Mouse (Mus musculus): ENCODE data around the gene Rptor.

GRCm38 (mm10) chr11:119806539-119806938, 203.8 kb downstream of the Rptor start:
- TF ChIP-seq CTCF (IDR thresholded peaks at IDR 0.05; ENCODE audit: borderline replicate concordance, extremely low read depth, insufficient read depth, insufficient read length), result no peak
- TF ChIP-seq POLR2A (IDR thresholded peaks at IDR 0.05; ENCODE audit: borderline replicate concordance, extremely low read depth, insufficient read depth, insufficient read length, poor library complexity, severe bottlenecking), result no peak
